Mouse (Mus musculus) thymus, postnatal 0 days (tissue): ENCODE data around the gene Polr3gl. TPM values are rescaled to one million over a fixed set of nuclear protein-coding genes. Genes with fewer than 3 reads are reported as not detected.

ENCODE experiments used
- DNase-seq: peaks from one replicate; pipeline ENCODE4 v3.0.0-alpha.2; 2015; ENCODE audit warnings: low spot score
- polyA plus RNA-seq: library from polyadenylated mRNA; unstranded; fragments of >200 nt; fragmentation: Nextera tagmentation; extraction: Ambion mirVana; gene quantifications from 2 replicates; pipeline ENCODE4 v1.2.1, GENCODE M21; 2015

Polr3gl gene
- polyA plus RNA-seq, 1 experiment from 2014 or later, result 28.8 TPM

DNA sequence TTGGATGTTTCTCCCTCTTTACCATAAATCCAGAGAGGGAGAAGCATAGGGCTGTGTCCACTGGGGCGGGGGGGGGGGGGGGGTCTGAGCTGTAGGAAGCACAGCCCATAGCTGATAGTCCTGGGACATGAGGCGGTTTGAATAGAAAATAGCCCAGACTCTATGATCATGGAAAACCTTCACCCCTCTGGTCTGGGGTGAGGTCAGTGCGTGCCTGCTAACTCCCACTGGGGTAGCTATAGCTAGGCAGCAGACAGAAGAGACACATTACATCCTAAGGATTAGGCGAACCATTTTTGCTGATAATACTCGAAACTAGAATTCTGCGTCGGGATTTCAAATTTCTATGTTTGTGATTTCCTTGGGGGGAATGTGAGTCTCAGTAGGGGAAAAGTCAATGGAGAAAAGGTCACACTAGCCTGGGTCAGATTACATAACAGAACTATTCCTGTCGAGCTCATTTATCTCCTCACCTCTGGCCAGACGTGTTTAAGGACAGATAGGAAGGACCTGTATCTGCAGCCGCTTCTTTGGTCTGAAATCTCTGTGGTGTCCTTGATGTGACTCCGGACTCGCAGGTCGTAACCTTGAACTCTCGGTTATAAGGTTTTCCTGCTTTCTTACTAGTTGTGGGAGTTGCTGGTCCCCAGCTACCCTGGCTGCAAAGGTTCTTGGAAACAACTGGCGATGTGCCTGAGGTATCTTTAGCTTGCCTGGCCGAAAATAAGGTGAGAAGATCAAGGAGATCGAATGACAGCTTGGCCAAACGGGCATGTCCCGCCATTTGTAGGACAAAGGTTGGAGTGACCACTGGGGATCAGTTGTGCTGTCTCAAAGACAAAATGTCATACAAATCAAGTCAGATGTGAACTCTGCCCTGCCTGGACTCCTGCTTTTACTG lies 20.1 kb downstream of the Polr3gl start:
- no peak for DNase-seq

DNA sequence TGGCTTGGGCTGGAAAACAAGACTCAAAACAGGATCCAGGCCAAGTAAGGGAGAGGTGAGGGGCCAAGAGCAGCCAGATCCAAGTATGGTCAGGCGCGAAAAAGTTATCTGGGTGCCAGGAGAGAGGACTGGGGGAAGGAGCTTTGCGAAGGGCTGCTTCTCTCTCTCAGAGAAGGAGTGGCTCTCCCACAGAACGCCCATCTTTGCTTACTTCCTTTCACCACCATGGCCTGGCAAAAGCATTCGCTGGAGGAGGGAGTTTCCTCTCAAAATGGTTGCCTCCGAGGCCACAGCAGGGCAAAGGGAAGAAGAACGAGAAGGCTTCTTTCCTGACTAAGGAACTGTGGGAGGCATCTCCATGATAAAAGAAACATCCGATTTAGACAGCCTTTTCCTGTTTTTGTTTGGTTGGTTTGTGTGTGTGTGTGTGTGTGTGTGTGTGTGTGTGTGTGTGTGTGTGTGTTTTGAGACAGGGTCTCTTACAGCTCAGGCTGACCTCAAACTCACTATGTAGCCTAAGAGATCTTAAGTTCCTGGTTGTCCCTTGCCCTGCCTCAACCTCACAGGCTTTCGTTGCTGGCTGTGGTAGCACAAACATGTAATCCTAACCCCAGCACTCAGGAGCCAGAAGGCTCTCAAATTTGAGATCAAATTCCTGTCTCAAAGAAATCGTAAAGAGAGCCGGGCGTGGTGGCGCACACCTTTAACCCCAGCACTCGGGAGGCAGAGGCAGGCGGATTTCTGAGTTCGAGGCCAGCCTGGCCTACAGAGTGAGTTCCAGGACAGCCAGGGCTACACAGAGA lies 21.9 kb downstream of the Polr3gl start:
- DNase-seq, result no peak

DNA sequence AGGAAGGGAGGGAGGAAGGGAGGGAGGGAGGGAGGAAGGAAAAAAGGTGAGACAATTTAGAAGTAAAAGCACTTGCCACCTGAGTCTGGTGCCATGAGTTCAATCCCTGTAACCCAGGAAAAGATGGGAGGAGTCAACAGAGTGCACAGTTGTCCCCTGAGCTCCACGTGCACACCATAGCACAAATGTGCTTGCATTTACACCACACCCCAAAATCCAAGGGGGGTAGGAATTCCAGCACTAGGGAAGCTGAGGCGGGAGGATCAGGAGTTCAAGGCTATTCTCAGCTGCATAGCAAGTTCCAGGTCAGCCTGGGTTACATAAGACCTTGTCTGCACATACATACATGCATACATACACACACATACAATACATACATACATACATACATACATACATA lies 22.6 kb downstream of the Polr3gl start:
- DNase-seq, result no peak

DNA sequence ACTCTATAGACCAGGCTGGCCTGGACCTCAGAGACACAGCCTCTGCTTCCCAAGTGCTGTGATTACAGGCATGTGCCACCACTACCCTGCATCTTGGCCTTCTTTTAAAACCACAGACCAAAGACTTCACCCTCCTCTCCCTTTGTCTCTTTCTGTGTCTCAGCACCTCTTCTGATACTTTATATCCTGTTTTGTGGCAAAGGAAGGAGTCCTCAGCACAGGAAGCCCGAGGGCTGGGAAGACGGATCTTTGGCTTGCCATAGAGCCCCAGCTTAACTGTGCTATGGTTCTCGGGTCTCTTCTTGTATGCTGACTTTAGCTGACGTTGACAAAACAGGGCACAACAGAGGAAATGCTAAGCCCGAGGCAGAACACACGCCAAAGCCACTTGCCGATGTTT lies 23.3 kb downstream of the Polr3gl start:
- peak; percentile 28 for DNase-seq

- no peak for DNase-seq
Observed at GRCm38 (mm10) chr3:96569966-96570605, 23.9 kb downstream of the Polr3gl start.

- DNase-seq, result no peak
Observed at GRCm38 (mm10) chr3:96569506-96569905, 24.5 kb downstream of the Polr3gl start.

DNA sequence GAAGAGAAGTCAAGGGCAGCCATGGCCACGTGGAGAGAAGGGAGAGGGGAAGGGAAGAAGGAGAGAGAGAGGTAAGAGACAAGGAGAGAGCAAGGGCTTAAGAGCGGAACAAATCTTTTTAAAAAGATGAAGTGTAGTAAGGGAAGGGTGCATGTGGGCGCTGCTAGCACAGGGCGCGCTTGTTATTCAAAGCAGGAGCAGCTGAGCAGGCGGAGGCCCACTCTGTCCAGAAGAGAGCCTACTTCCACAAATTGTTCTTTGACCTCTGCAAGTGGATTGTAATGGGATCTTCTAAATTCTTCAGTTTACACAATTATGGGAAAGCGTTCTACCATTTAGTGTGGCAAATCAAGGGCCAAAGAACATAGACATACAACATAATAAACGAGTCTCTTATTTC lies 25.4 kb downstream of the Polr3gl start:
- no peak for DNase-seq

DNA sequence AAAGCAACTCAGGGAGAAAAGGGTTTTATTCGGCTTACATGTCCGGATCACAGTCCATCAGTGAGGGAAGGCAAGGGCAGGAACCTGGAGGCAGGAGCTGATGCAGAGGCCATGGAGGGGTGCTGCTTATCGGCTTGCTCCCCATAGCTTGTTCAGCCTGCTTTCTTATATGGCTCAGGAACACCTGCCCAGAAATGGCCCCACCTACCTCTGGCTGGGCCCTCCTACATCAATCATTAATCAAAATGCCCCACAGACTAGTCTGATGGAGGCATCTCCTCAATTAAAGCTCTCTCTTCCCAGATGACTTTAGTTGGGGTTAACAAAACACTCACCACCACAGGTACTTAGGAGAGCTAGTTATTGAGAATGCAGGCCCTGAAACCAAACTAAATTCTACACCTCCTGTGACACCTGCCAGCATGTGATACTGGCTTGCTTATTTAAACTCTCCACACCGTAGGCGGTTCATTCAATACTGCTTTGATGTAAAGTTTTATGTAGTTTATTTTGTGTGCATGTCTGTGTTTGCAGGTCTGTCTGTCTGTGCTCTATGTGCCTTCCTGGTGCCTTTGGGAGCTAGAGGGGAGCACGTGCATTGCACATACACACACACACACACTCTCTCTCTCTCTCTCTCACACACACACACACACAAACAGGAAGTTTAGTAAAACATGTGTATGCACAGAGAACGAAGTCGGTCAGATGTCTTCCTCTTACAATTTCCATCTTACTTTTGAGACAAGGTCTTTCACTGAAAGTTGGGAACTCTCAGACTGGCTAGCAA lies 27.1 kb downstream of the Polr3gl start:
- DNase-seq, result peak; percentile 60

GRCm38 (mm10) chr3:96565105-96565504 lies 28.9 kb downstream of the Polr3gl start:
- DNase-seq, result no peak

GRCm38 (mm10) chr3:96564633-96565032 lies 29.3 kb downstream of the Polr3gl start:
- peak; percentile 62 for DNase-seq

GRCm38 (mm10) chr3:96563911-96564632 lies 29.9 kb downstream of the Polr3gl start:
- no peak for DNase-seq

DNA sequence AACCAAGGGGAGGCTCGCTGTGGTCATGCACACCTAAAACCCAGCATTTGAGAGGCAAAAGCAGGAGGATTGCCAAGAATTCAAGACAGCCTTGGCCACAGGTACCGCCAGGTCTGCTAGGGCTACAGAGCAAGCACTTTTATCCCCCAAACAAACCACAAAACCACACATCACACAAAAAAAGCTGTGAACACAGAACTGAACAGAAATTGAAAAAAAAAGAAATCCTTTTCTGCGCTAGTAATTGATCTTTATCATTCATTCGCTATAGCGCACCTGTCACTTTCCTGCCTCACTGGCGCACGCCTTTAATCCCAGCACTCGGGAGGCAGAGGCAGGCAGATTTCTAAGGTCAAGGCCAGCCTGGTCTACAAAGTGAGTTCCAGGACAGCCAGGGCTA lies 30.7 kb downstream of the Polr3gl start:
- DNase-seq, result peak; percentile 33

DNA sequence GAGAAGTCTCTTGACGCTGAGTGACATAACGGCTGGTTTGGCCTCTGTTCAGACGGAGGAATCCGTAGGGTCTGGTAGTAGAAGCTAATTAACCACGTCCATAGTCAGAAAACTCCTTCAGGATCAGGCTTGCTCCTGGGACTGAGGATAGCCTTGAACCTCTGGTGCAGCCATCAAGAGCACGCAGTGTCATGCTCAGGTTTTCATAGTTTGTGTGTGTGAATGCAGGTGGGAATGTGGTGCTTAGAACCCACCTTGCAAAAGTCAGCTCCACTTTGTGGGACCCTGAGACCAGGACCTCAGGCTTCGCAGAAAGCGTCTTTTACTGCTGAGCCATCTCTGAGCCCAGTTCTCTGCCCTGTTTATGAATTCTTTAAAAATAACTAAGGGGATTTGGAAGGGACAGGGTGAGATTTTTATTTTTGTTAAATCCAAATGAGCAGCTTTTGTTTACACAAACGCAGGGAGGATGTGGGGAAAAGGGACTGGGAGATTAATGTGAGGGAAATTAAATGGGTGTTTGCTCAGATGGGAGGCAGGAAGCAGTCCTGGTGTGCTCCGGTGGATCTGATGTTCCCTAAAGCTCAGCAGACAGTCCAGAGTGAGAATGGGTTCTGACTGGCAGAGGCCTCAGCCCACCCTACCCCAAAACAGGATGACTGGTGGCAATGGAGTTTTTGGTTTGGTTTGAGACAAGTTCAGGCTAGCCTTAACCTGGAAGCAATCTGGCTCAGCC lies 31.9 kb downstream of the Polr3gl start:
- DNase-seq, result no peak

- DNase-seq, result no peak
Observed at GRCm38 (mm10) chr3:96560881-96561668, 32.9 kb downstream of the Polr3gl start.

DNA sequence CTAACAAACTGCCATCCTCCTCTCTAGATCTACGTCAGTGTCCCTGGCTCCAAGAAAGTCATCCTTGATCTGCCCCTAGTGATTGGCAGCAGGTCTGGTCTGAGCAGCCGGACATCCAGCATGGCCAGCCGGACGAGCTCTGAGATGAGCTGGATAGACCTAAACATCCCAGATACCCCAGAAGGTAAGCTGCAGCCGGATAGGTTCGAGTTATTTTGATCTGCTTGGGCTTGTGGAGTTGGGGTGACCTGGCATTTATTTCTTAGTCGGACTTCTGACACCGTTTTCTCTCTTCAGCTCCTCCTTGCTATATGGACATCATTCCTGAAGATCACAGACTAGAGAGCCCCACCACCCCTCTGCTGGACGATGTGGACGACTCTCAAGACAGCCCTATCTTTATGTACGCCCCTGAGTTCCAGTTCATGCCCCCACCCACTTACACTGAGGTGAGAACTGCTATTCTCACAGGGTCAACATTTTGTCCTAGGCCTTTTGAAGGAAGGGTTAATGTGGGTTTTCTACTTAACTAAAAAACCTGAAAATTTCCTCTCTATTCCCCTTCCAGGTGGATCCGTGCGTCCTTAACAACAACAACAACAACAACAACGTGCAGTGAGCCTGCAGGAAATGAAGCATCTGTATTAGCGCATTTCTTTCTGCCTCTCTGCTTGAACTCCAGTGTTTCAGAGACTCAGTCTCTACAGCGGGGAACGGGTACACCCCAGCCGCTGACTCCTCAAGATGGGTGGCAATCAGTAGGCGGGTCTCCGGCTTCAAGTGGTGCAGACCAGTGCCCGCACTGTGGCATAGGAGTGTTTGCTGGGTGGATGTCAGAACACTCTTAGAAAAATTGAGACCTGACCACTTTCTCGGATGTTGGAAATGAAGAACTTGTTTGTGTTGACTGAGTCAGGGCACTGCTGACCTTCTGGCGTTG lies 33.8 kb downstream of the Polr3gl start:
- no peak for DNase-seq

- no peak for DNase-seq
Observed at GRCm38 (mm10) chr3:96559398-96559910, 34.5 kb downstream of the Polr3gl start.

DNA sequence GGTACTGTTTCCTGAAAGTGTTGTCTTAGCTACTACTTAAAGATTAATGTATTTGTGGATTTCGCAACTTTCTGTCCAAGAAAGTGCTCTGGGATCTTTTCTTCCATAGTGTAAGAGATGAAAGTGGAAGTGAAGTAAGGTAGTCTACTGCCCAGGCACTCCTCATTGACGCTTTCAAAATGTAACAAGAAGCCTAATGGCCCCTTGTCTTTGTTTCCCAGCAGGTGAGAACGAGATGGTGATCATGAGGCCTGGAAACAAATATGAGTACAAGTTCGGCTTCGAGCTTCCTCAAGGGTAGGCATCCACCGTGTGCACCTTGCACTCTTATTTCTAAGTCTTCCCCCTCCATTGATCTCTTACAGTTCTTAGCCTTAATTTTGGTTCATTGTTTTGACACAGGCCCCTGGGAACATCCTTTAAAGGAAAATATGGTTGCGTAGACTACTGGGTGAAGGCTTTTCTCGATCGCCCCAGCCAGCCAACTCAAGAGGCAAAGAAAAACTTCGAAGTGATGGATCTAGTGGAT lies 35.2 kb downstream of the Polr3gl start:
- peak; percentile 44 for DNase-seq
